Mouse (Mus musculus) mesoderm, embryonic 11.5 days (tissue): ENCODE results near the gene Hfe2.
A peak's percentile ranks its signal among the peaks of the same experiment; 100 is the strongest.

Experiments used
- DNase-seq: peaks from one replicate; pipeline ENCODE4 v3.0.0-alpha.2; 2012; ENCODE audit warnings: low read depth, low spot score

Gene Hfe2

DNA sequence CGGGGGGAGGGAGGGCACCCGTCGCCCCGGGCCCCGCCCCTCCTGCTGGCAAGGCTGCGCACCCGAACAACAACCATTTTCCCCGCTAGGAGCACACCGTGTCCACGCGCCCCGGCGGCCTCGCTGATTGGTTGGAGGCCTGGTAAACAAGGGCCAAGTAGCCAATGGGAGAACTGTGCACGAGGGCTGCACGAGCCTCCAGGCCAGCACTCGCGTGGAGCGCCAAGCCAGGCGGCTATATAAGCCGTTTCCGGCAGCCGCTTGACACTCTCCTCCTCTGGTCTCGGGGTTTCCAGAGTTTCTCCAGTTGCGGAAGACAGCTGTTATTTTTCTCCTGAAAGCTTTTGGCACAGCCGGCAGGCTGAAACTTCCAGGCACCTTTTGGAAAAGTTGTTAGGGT, 32.7 kb downstream of the Hfe2 start, which contains the start of gene Txnip:
Txnip (plus strand) TSS at position 264 of the 400 bp plus-strand sequence.
- DNase-seq = peak; percentile 99

DNA sequence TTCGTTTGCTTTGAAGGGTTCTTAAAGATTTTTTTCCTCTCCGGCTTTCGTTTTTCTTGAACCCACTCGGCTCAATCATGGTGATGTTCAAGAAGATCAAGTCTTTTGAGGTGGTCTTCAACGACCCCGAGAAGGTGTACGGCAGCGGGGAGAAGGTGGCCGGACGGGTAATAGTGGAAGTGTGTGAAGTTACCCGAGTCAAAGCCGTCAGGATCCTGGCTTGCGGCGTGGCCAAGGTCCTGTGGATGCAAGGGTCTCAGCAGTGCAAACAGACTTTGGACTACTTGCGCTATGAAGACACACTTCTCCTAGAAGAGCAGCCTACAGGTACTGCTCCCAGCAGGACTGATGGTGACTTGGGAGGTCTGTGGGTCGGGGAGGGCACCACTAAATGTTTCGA, 33.2 kb downstream of the Hfe2 start:
- DNase-seq = no peak

DNA sequence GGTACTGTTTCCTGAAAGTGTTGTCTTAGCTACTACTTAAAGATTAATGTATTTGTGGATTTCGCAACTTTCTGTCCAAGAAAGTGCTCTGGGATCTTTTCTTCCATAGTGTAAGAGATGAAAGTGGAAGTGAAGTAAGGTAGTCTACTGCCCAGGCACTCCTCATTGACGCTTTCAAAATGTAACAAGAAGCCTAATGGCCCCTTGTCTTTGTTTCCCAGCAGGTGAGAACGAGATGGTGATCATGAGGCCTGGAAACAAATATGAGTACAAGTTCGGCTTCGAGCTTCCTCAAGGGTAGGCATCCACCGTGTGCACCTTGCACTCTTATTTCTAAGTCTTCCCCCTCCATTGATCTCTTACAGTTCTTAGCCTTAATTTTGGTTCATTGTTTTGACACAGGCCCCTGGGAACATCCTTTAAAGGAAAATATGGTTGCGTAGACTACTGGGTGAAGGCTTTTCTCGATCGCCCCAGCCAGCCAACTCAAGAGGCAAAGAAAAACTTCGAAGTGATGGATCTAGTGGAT, 33.8 kb downstream of the Hfe2 start:
- DNase-seq = no peak

DNA sequence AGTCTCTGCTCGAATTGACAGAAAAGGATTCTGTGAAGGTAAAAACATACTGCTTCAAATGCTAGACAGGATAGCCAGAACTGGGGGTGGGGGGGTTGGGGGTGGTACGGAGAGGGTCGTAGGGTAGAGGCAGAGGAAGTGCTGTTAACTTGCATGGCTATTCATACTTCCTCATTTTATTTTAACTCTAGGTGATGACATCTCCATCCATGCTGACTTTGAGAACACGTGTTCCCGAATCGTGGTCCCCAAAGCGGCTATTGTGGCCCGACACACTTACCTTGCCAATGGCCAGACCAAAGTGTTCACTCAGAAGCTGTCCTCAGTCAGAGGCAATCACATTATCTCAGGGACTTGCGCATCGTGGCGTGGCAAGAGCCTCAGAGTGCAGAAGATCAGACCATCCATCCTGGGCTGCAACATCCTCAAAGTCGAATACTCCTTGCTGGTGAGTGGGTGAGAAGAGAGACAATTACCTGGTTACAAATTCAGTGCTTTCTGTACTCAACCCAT, 34.5 kb downstream of the Hfe2 start:
- DNase-seq = no peak

GRCm38 (mm10) chr3:96559911-96560850, 35.2 kb downstream of the Hfe2 start:
- no peak for DNase-seq

GRCm38 (mm10) chr3:96560881-96561668, 36.1 kb downstream of the Hfe2 start:
- no peak for DNase-seq

- no peak for DNase-seq
Observed at GRCm38 (mm10) chr3:96561946-96562681, 37.1 kb downstream of the Hfe2 start.

DNA sequence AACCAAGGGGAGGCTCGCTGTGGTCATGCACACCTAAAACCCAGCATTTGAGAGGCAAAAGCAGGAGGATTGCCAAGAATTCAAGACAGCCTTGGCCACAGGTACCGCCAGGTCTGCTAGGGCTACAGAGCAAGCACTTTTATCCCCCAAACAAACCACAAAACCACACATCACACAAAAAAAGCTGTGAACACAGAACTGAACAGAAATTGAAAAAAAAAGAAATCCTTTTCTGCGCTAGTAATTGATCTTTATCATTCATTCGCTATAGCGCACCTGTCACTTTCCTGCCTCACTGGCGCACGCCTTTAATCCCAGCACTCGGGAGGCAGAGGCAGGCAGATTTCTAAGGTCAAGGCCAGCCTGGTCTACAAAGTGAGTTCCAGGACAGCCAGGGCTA, 38.3 kb downstream of the Hfe2 start:
- DNase-seq = no peak

GRCm38 (mm10) chr3:96563911-96564632, 39.1 kb downstream of the Hfe2 start:
- no peak for DNase-seq

GRCm38 (mm10) chr3:96564633-96565032, 39.7 kb downstream of the Hfe2 start:
- DNase-seq = no peak

DNA sequence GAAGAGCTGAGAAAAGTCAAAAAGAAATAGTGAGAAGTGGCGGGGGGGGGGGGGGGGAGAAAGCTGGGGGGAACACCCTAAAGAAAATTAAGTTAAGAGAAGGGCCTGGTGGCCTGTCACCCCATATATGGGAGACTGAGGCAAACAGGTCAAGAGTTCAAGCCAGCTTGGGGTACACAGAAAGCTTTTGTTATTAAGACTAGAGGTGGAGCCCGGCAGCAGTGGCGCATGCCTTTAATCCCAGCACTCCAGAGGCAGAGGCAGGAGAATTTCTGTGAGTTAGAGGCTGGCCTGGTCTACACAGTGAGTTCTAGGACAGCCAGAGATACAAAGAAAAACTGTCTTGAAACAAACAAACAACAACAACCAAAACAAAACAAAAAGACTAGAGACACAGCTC, 40.1 kb downstream of the Hfe2 start:
- no peak for DNase-seq

GRCm38 (mm10) chr3:96566661-96567450, 41.9 kb downstream of the Hfe2 start:
- DNase-seq = no peak

GRCm38 (mm10) chr3:96568605-96569004, 43.6 kb downstream of the Hfe2 start:
- no peak for DNase-seq

- no peak for DNase-seq
Observed at GRCm38 (mm10) chr3:96569506-96569905, 44.5 kb downstream of the Hfe2 start.

- DNase-seq = no peak
Observed at GRCm38 (mm10) chr3:96569966-96570605, 45.1 kb downstream of the Hfe2 start.

DNA sequence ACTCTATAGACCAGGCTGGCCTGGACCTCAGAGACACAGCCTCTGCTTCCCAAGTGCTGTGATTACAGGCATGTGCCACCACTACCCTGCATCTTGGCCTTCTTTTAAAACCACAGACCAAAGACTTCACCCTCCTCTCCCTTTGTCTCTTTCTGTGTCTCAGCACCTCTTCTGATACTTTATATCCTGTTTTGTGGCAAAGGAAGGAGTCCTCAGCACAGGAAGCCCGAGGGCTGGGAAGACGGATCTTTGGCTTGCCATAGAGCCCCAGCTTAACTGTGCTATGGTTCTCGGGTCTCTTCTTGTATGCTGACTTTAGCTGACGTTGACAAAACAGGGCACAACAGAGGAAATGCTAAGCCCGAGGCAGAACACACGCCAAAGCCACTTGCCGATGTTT, 45.7 kb downstream of the Hfe2 start:
- DNase-seq = no peak

- DNase-seq = no peak
Observed at GRCm38 (mm10) chr3:96571336-96571735, 46.4 kb downstream of the Hfe2 start.

DNA sequence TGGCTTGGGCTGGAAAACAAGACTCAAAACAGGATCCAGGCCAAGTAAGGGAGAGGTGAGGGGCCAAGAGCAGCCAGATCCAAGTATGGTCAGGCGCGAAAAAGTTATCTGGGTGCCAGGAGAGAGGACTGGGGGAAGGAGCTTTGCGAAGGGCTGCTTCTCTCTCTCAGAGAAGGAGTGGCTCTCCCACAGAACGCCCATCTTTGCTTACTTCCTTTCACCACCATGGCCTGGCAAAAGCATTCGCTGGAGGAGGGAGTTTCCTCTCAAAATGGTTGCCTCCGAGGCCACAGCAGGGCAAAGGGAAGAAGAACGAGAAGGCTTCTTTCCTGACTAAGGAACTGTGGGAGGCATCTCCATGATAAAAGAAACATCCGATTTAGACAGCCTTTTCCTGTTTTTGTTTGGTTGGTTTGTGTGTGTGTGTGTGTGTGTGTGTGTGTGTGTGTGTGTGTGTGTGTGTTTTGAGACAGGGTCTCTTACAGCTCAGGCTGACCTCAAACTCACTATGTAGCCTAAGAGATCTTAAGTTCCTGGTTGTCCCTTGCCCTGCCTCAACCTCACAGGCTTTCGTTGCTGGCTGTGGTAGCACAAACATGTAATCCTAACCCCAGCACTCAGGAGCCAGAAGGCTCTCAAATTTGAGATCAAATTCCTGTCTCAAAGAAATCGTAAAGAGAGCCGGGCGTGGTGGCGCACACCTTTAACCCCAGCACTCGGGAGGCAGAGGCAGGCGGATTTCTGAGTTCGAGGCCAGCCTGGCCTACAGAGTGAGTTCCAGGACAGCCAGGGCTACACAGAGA, 47.1 kb downstream of the Hfe2 start:
- no peak for DNase-seq
